Comparison of ENCODE assay signal across 11 mouse cellular contexts in genomic region chr1:187907871-187908270, GRCm38 (mm10).
DNase-seq lines count a peak whose midpoint lies in the region; ATAC-seq and TF ChIP-seq lines count a peak whose summit lies in the region.
"Had no signal": no experiment of that assay in that cellular context is flagged by ENCODE, and none has a peak within 500 bp of the region (broad histone marks: within the 10 kb centered on the region; RNA-seq: fewer than 3 reads in every experiment).

No protein-coding gene starts in this region.

- no peaks in the 10 kb centered on the region for H3K36me3 ChIP-seq in lung, embryonic 14.5 days (ENCODE audit: insufficient read depth)
- no peaks in the 10 kb centered on the region for H3K36me3 ChIP-seq in lung, postnatal 0 days (ENCODE audit: insufficient read depth, low read length)
- no peaks in the 10 kb centered on the region for H3K36me3 ChIP-seq in embryonic facial prominence, embryonic 13.5 days
- H3K36me3 ChIP-seq in neural tube, embryonic 11.5 days (ENCODE audit: control insufficient read depth, insufficient read depth, low read length) = no peaks in the 10 kb centered on the region

- H3K4me3 ChIP-seq in lung, embryonic 14.5 days (ENCODE audit: low read depth, low read length) = no peak overlapping the region
- H3K4me3 ChIP-seq in lung, postnatal 0 days (ENCODE audit: low read depth, low read length) = no peak overlapping the region
- no peak overlapping the region for H3K4me3 ChIP-seq in embryonic facial prominence, embryonic 13.5 days
- no peak overlapping the region for H3K4me3 ChIP-seq in neural tube, embryonic 11.5 days (ENCODE audit: low read depth, low read length)

- H3K9me3 ChIP-seq in lung, embryonic 14.5 days (ENCODE audit: low read depth, low read length) = no peaks in the 10 kb centered on the region
- H3K9me3 ChIP-seq in lung, postnatal 0 days (ENCODE audit: low read length) = no peaks in the 10 kb centered on the region
- H3K9me3 ChIP-seq in embryonic facial prominence, embryonic 13.5 days = no peaks in the 10 kb centered on the region
- H3K9me3 ChIP-seq in neural tube, embryonic 11.5 days (ENCODE audit: control insufficient read depth, low read length) = no peaks in the 10 kb centered on the region

- no peak for TF ChIP-seq EP300 in lung, postnatal 0 days (IDR thresholded peaks at IDR 0.05)

- 5% methylated on average over 3 of the region's 3 CpGs for WGBS in lung, embryonic 14.5 days
- 15% methylated on average over 3 of the region's 3 CpGs for WGBS in lung, postnatal 0 days
- WGBS in embryonic facial prominence, embryonic 13.5 days = 1% methylated on average over 3 of the region's 3 CpGs
- 1% methylated on average over 3 of the region's 3 CpGs for WGBS in neural tube, embryonic 11.5 days

- no peak overlapping the region for H3K9ac ChIP-seq in lung, embryonic 14.5 days
- H3K9ac ChIP-seq in lung, postnatal 0 days (replicated peaks; ENCODE audit: low read depth) = no peak overlapping the region
- no peak overlapping the region for H3K9ac ChIP-seq in embryonic facial prominence, embryonic 13.5 days
- no peak overlapping the region for H3K9ac ChIP-seq in neural tube, embryonic 11.5 days (ENCODE audit: low read length)

- 0 out of 2 replicates have a peak, but pooled peaks cover 2% of the 10 kb centered on the region for H3K4me1 ChIP-seq in lung, embryonic 14.5 days (ENCODE audit: insufficient read depth)
- H3K4me1 ChIP-seq in lung, postnatal 0 days (ENCODE audit: insufficient read depth, low read depth, low read length) = no peaks in the 10 kb centered on the region
- peaks cover 11% of the 10 kb centered on the region for H3K4me1 ChIP-seq in embryonic facial prominence, embryonic 13.5 days
- H3K4me1 ChIP-seq in neural tube, embryonic 11.5 days (ENCODE audit: control insufficient read depth, insufficient read depth, low read length) = no peaks in the 10 kb centered on the region

- no peaks in the 10 kb centered on the region for H3K27me3 ChIP-seq in lung, embryonic 14.5 days (ENCODE audit: insufficient read depth, low read length)
- H3K27me3 ChIP-seq in lung, postnatal 0 days (replicated peaks; ENCODE audit: insufficient read depth, low read length) = no peaks in the 10 kb centered on the region
- H3K27me3 ChIP-seq in embryonic facial prominence, embryonic 13.5 days = no peaks in the 10 kb centered on the region
- no peaks in the 10 kb centered on the region for H3K27me3 ChIP-seq in neural tube, embryonic 11.5 days (ENCODE audit: control insufficient read depth, insufficient read depth, low read length)

- ATAC-seq in lung, embryonic 14.5 days (ENCODE audit: insufficient read depth) = peak; percentile 76
- no peak for ATAC-seq in lung, postnatal 0 days
- peak; percentile 79; the same call in 1 of the 2 replicates for ATAC-seq in embryonic facial prominence, embryonic 13.5 days (ENCODE audit: insufficient number of reproducible peaks, insufficient read depth, low FRiP score, low TSS enrichment, low read depth)
- no peak for ATAC-seq in neural tube, embryonic 11.5 days (ENCODE audit: insufficient read depth, low FRiP score, low TSS enrichment)
- ATAC-seq: activated CD4-positive, CD25-positive, alpha-beta regulatory T cell, adult 4 months had no signal

- H3K4me2 ChIP-seq in lung, embryonic 14.5 days = no peak overlapping the region
- H3K4me2 ChIP-seq in lung, postnatal 0 days (replicated peaks; ENCODE audit: low read depth, low read length) = no peak overlapping the region
- H3K4me2 ChIP-seq in embryonic facial prominence, embryonic 13.5 days = no peak overlapping the region
- H3K4me2 ChIP-seq in neural tube, embryonic 11.5 days (ENCODE audit: low read depth) = no peak overlapping the region

- peak; percentile 89 for DNase-seq in heart, adult 11 months
- no peak for DNase-seq in heart, adult 9 months (ENCODE audit: low spot score in 2 of 2)
- DNase-seq in lung, embryonic 14.5 days = peak; percentile 57
- DNase-seq in lung, postnatal 0 days (ENCODE audit: low spot score) = no peak
- DNase-seq in neural tube, embryonic 11.5 days (ENCODE audit: low spot score) = peak; percentile 58
- DNase-seq in layer of hippocampus, postnatal 36 days = no peak
- no peak for DNase-seq in adrenal gland, adult 8-10 months
- DNase-seq: cerebellum, adult 8-10 months; right cerebral cortex, postnatal 25 days had no signal

- no peak for TF ChIP-seq CTCF in lung, embryonic 14.5 days (IDR thresholded peaks at IDR 0.05; ENCODE audit: low read depth)
- TF ChIP-seq CTCF in lung, postnatal 0 days (IDR thresholded peaks at IDR 0.05) = no peak

- no peak overlapping the region for H3K27ac ChIP-seq in lung, embryonic 14.5 days (ENCODE audit: low read depth)
- no peak overlapping the region for H3K27ac ChIP-seq in lung, postnatal 0 days (ENCODE audit: low read length)
- no peak overlapping the region for H3K27ac ChIP-seq in embryonic facial prominence, embryonic 13.5 days
- no peak overlapping the region for H3K27ac ChIP-seq in neural tube, embryonic 11.5 days (ENCODE audit: low read depth, low read length)

Comparison
In these comparisons a context has a peak if more than half of its experiments do, and no peak if none do; other contexts are left out.
1. DNase-seq: peak in heart, adult 11 months (single experiment), lung, embryonic 14.5 days (single experiment) and neural tube, embryonic 11.5 days (single experiment); none in heart, adult 9 months (0 of 2), lung, postnatal 0 days (single experiment), layer of hippocampus, postnatal 36 days (0 of 2) and adrenal gland, adult 8-10 months (single experiment).
2. ATAC-seq: peak in lung, embryonic 14.5 days (single experiment) and embryonic facial prominence, embryonic 13.5 days (single experiment); none in lung, postnatal 0 days (single experiment) and neural tube, embryonic 11.5 days (single experiment).